Mouse (Mus musculus) frontal cortex, postnatal 10 days (tissue): ENCODE measurements around the gene Coch.
"Not testable (repeated sequence)": the region's sequence is repeated elsewhere in the genome, so short reads cannot be mapped to it uniquely, and the experiment has no call there.

Experiments used
- DNase-seq, 2 experiments: peaks; one replicate each; pipeline ENCODE4 v3.0.0; 2022; ENCODE audit warnings: low spot score in 2 of 2, mixed read lengths in 1 of 2

Coch gene

GRCm38 (mm10) chr12:51641871-51642270, 48.7 kb downstream of the Coch start:
- no peak for DNase-seq

DNA sequence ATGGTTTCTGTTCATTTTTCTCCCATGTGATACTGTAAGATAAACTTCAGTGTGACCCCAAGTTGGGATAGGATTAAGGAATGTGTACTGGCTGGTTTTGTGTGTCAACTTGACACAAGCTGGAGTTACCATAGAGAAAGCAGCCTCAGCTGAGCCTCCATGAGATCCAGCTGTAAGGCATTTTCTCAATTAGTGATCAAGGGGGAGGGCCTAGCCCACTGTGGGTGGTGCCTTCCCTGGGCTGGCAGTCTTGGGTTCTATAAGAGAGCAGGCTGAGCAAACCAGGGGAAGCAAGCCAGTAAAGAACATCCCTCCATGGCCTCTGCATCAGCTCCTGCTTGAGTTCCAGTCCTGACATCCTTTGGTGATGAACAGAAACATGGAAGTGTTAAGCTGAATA, 56.3 kb downstream of the Coch start:
- DNase-seq, result not testable (repeated sequence)
